Mouse (Mus musculus) lung, adult 2 months (tissue): Measurements from ENCODE around the gene Cdh1.

Experiments used
- CTCF ChIP-seq: fragments of 200-500 bp; IDR thresholded peaks from 2 replicates; pipeline ENCODE4 v1.5.1; 2011; ENCODE audit warnings: mild to moderate bottlenecking, low read length, control low read depth; ENCODE audit not compliant: insufficient read depth
- POLR2A ChIP-seq: fragments of 200-500 bp; IDR thresholded peaks from 2 replicates; pipeline ENCODE4 v1.6.1; 2011; ENCODE audit warnings: low read depth, mild to moderate bottlenecking, control low read depth, low read length, borderline replicate concordance; ENCODE audit errors: extremely low read depth

DNA sequence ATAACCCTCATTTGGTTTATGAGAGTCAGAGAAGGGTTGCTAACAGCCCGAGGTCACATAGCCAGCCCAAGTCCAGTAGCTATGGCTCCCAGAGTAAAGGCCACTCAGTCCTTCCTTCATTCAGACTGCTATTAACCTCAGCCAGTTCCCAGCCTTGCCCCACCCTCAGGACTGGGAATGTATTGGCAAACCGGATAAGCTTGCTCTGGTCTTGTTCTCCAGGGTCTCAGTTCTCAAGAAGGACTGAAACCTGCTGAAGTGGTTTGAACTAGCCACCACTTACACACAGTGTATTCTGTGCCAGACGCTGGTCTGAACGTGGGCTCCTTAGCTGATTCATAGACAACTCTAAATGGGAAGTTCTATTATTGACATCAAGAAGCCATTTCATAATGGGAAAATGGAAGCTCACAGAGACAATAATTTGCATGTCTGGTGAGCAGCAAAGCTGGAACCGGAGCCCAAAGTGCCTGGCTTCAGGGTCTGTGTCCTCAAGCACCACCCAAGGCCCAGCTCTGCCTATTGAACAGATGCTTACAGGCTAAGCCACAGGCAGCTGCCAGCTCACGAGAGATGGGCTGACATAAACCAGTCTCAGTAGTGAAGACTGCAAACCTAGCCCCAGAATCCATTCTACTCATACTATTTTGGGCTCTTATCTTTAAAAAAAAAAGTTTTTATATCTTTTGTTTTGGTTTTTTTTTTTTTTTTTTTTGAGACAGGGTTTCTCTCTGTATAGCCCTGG lies 21.6 kb upstream of the Cdh1 start:
- TF ChIP-seq CTCF (no peak), POLR2A (no peak)
